Mouse (Mus musculus): ENCODE data around the gene Gm21953.
"Not testable (repeated sequence)": the region's sequence is repeated elsewhere in the genome, so short reads cannot be mapped to it uniquely, and the experiment has no call there.

The Gm21953 gene

GRCm38 (mm10) chr4:42293967-42294366 lies at the start of gene Gm21953:
Gene Gm21953, plus strand, starts transcription at chr4:42294267.
- DNase-seq (ENCODE audit: low spot score in 2 of 2), result not testable (repeated sequence)

DNA sequence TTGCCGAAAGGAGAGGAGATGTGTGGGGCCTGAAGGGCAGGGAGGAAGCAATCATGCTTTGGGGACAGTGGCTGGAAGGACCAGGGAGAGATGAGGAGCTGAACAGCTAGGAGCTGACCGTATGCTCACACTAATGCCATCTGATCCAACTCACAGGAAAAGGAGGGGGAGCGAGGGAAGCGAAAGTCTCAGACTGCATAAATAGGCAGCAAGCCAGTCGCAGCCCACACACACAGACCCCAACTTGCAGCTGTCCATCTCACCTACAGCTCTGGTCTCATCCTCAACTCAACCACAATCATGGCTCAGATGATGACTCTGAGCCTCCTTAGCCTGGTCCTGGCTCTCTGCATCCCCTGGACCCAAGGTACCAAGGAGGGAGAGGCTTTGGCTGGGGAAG lies 38.6 kb upstream of the Gm21953 start, which contains the start of gene Ccl21b:
TSS of gene Ccl21b (plus strand) at position 301 of the 400 bp plus-strand sequence.
- DNase-seq (ENCODE audit: low spot score in 2 of 2), result not testable (repeated sequence)

DNA sequence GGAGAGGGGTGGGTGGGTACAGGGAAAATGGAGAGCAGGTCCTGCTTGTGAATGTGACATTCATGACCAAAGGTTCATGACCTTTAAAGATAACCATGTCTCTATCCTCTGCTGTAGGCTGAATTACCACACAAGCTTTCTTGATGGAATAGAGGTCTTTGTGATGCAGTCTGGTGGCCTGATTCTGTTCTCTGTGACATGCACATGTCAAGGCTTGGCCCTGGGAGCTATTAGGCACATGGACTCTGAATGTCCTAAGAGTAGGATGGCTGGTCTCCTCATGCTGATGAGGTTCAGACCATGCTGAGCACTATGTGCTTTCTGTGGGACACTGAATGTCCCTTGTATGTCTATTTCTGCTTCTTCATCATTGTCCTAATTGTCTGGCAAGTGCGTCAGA lies 24.0 kb downstream of the Gm21953 start, which contains the start of gene Fam205a3:
TSS of gene Fam205a3 (plus strand) at position 301 of the 400 bp plus-strand sequence.
- not testable (repeated sequence) for DNase-seq (ENCODE audit: low spot score in 2 of 2)

All from frontal cortex, postnatal 25 days (tissue).